Mouse (Mus musculus) thymus, postnatal 36 days (tissue): ENCODE data around the gene Apba3.
A peak's percentile ranks its signal among the peaks of the same experiment; 100 is the strongest.

Experiments
- DNase-seq, 2 experiments: peaks; one replicate each; pipeline ENCODE4 v3.0.0; 2022; ENCODE audit warnings: mixed read lengths in 2 of 2

Apba3 gene

DNA sequence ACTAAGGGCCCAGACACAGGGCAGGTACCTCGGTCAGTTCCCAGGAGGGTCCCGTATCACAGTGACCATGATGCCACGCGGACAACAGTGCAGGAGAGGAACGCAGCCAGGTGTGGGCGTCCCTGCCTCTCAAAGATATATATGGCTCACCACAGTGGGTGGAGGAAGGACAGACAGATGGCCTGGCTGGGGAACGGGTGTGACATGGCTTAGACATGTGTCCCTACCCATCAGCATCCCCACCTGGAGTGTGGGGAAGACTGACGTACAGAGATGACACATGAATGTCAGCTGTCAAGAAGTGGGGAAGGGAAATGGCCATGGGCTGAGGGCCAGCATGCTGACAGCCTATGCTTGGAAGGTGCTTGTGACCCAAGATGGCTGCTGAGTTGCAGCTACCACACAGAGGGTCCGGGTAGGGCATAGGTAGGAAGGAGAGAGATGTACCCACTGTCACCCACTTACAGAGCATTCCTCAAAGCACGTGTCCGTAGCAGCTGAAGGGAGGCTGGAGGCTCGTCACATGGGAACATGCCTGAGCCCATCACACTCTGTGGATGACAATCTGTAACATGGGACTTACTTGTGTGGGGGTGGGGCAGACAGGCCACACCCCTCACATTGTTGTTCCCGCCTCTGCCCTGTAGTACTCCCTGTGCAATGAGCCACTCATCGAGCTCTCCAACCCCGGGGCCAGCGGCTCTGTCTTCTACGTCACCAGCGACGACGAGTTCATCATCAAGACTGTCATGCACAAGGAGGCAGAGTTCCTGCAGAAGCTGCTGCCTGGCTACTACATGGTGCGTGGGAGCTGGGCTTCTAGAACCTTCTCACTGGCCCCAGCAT lies 40.3 kb downstream of the Apba3 start:
- DNase-seq, result no peak

DNA sequence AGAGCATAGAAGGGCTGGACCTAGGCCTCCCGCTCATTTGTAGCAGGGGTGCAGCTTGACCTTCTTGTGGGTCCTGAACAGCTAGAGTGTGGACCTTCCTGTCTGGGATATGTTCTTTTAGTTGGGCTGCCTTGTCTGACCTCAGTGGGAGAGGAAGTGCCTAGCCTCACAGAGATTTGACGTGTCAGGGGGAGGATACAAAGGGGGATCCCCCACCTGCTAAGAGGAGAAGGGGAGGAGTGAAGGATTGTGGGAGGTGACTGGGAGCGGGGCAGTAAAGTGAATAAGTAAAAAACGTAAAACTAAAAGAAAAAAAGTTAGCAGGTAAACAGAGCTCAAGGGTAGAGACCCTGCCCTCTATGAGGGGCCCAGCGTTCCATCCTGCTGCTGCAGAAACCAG lies 42.8 kb downstream of the Apba3 start:
- no peak for DNase-seq

DNA sequence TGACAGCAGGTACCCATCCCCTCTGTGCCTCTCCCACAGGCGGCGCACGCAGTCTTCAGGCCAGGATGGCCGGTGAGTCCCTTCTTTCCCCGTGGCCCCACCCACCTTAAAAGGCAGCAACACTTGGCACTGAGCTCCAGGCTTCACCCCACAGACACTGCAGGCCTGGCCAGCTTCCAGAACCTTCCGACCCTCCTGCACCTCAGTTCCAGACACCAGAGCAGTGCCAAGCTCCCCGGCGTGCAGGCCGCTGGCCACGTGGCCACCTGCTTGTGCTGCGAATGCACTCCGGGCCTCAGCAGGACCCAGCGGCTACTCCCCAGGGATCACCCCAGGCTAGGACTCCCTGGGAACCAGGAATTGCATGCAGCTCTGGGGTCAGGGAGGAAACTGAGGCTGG lies 46.8 kb downstream of the Apba3 start:
- DNase-seq, result no peak

DNA sequence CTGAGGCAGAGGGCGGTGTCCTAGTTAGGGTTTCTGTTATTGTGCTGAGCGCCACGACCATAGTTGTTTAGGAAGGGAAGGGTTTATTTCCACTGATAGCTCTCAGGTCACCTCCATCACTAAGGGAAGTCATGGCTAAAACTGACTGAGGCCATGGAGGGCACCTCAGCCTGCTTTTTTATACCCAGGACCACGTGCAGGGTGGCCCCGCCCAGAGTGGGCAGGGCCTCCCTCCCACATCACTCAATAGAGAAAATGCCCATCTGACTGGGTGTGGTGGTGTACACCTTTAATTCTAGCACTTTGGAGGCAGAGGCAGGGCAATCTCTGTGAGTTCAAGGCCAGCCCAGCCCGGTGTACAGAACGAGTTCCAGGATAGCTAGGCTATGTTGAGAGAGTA lies 47.4 kb downstream of the Apba3 start:
- no peak for DNase-seq

DNA sequence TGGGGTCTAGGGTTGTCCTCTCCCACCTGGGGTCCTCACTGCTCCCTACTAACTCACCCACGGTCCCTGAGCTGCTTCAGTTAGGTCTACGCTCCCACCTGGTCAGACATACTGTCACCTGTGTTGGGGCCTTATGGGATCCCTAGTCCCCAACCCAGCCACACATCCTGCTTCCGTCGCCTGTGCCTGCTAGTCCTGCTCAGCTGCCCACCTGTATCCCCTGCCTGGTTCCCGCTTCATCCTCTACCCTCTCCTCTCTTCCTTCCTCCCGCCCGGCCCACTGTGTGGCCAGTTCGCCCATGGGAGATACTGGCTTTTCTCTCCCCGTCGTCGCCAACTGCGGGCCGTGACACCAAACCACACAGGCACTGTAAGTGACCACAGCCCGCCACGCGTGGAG lies 48.8 kb downstream of the Apba3 start:
- DNase-seq, result no peak

DNA sequence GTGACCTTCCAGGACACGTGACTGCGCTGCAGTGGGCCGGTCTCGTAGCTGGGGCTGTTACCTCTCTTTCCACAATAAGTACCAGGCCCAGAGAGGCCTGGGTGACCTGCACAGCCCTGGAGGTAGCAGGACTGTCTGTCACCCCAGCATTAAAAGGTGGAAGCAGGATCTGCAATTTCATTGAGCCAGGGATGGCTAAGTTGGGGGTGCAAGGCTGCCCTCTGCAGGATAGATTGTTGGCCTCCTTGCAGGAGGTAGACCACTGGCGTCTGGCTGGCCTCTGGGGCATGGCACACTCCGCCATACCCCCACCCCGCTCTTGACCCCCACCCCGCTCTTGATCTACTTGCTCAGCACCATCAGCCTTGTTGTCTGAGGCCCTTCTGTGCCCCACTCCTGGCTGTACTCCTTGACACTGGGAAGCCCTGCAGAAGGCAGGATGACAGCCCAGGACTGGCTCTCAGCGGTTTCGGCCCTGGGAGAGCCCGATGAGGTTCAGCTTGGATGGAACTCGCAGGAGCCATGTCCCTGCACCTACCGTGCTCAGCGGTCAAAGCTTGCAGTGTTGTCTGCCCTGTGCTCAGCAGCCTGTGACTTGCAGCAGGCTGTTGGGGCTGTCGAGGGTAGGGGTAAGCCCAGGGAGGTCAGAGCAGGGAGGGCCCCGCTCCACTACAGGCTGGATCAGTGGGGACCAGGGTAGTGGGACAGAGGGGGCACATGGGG lies 49.7 kb downstream of the Apba3 start:
- DNase-seq, result peak; percentile 47 to 59

DNA sequence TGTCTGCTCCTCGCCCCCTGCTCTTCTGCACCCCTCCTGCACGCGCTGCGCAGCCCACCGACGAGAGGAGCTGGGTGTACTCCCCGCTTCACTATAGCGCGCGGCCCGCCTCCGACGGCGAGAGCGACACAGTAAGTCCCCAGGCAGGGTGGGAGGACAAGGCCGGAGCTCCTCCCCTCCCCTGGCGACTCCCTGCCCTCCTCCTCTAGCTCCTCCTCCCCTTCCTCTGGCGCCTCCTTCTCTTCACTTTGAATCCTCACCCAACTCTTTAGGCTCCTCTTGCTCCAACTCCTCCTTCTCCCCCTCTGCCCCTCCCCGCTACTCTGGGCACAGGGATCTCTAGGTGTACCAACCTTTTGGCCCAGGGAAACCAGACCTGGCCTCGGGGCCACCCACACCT lies 50.5 kb downstream of the Apba3 start:
- peak in 1 of 2 experiments; percentile 61 for DNase-seq

DNA sequence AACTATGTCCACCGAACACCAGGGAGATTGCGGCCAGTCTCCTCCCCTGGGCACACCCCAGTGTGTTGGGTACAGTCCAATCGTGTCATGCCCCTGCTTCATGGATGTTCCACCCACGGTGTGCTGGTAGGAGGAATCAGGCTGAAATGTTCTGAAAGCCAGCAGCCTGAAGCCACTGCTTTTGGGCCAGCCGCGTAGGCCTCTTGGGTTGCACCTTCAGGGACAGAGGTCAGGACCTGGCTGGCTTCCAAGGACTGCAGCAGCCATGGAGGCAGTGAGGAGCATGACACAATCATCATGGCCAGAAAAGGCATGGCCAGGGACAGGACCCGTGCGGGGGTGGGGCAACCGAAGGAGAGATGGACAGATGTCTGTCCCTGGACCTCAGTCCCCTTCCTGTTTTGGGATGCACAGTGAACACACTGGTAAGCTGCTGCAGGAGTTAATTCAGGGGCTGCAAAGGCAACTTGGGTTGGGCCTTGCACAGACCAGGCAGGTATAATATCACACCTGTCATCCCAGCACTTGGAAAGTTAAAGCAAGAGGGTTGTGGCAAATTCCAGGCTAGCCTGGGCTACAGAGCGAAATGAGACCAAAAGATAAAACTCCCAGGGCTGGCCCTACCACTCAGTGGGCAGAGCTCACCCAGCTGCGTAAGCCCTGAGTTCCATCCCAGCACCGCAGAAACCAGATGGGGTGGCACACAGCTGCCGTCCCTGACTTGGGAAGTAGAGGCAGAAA lies 52.0 kb downstream of the Apba3 start:
- peak in 1 of 2 experiments; percentile 60 for DNase-seq

DNA sequence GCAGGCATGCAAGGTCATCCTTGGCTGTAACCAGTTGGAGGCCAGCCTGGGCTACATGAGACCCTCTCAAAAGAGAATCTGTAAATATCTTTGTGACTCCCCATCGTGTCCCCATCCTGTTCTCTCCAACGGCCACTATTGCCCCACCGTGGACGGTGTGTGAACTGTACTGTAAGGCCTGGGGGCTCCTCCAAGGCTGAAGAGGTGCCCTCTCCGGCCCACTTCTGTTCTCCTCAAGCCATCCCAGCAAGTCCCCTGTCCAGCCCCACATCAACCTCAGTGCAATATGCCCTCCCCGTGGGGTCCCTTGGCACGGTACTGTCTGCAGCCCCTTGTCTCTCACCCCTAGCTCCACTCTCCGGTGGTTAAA lies 52.6 kb downstream of the Apba3 start:
- peak in 1 of 2 experiments; percentile 65 for DNase-seq

DNA sequence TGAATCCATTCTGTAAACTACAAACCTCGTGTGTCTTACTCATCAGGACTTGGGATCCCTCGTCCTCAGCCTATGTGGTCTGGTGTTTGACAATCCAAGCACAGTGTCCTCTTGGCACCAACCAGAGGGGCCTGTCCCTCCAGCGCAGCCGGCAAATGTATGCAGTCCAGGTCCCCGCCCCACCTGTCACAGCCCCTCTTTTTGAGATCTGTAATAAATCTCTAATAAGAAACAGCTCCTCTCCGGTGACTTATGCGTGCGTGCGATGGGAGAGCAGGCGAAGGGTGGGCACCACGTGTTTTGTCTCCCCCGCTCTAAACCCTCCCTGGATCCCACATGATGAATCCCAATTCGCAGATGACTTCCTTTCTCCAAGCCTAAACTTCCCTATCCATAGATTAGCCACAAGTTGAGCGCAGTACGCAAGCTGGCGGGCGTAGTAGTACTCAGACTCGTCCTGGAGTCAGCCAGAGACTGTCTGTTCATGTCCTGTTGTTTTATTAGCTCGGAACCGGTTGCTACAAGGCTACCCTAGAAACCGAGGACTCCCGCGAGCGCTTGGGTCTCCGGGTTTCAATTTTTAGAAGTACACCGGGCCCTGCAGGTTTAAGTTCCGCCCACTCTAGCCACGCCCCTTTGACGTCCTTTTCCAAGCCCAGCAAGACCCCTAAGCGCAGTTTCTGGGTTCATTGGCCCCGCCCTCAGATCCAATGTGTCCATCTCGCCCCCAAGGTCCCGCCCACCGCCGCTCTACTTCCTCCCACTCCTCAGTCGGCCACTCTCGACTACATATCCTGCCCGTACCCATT lies 53.2 kb downstream of the Apba3 start:
- peak; percentile 60 to 95 for DNase-seq

DNA sequence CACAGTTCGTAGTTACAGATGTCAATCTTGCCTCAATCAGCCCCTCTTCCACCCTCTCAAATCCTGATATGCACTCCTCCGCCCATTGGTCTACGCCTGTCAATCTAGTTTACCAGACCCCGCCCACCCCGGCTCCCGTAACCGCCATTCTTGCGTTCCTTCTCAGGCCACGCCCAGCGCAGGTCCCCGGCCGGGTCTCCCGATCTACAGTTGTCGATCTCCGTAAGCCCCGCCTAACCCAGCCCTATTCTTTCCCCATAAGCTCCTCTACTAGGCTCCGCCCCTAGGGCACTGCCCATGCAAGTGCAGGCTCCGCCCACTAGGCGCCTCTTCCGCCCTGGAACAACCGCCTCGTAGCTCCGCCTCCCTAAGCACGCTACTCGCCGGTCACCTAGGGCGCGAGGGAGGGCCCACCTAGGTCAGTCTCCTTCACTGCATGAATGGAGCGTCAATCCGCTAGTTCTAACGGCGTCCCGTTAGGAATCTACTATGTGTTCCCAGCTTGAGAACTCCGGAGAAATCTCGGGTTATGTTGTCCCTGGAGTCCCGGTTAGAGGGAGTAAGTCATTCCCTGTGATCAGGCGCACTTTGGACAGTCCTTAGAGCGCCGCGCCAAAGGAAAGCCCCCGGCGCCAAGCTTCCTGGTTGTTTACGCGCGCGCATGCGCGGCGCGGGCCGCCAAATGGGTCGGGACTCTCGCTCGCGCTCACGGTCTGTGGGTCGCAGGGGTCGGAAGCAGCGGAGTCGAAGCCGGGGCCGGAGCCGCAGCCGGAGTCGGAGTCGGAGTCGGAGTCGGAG lies 54.0 kb downstream of the Apba3 start, which contains the start of gene Cactin:
Gene Cactin, plus strand, starts transcription at position 554 of the 798 bp plus-strand sequence.
- DNase-seq, result peak; percentile 99 to 100

DNA sequence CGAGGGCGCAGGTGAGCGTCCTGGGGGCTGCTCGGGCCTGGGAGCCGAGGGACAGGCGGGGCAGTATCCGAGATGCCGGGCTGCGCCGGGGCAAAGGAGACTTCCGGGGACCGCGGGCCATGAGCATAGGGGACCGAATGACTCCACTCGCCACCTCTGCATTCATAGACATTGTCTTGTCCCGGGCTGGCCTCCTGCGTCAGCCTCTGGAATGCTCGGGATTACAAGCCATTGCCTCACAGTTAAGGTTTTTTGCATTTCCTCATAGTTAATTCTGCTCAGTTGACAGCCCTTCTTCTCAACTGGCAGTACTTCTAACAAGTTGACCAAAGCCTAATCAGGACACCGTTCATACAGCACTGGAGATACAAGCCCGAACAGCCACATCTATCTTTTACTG lies 54.7 kb downstream of the Apba3 start:
- no peak for DNase-seq

DNA sequence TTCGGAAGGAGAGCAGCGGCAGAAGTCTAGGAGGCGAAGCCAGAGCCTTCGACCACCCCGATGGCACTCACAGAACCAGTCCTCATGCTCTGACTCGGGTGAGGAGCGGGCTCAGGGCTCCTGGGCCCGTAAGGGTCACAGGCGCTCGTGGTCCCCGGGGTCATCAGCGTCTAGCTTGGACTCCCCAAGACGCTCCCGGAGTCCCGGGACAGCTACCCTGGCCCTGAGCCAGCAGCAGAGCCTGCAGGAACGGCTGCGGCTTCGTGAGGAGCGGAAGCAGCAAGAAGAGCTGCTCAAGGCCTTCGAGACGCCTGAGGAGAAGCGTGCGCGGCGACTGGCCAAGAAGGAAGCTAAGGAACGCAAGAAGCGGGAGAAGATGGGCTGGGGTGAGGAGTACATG lies 55.7 kb downstream of the Apba3 start:
- peak in 1 of 2 experiments; percentile 43 for DNase-seq
